Mouse (Mus musculus): Measurements from ENCODE around the gene Usp1.
"Not testable (repeated sequence)": the region's sequence is repeated elsewhere in the genome, so short reads cannot be mapped to it uniquely, and the experiment has no call there.

DNA sequence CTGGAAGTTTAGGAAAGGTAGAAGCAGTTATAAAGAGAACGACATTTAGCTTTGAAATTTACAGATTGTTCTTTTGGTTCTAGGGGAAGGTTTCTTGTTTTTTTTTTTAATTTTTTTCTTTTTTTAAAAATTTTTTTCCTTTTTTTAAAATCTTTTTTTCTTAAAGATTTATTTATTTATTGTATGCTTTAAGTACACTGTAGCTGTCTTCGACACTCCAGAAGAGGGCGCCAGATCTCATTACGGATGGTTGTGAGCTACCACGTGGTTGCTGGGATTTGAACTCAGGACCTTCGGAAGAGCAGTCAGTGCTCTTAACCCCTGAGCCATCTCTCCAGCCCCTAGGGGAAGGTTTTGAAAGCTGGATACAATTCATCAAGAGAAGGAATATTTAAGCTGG, 14.6 kb downstream of the Usp1 start:
- not testable (repeated sequence) for TF ChIP-seq POLR2A, EP300 (IDR thresholded peaks at IDR 0.05; ENCODE audit: insufficient read depth, low read depth, low read length)
- peak; percentile 51 for TF ChIP-seq CTCF (IDR thresholded peaks at IDR 0.05)

Data from heart, adult 2 months (tissue).